Mouse (Mus musculus) gastrocnemius, adult 18-20 months (tissue): ENCODE data around the gene Zfp821. TPM values are rescaled to one million over a fixed set of nuclear protein-coding genes. Genes with fewer than 3 reads are reported as not detected.

Experiments
- DNase-seq: peaks from one replicate; pipeline ENCODE4 v3.0.0; 2021; ENCODE audit warnings: low spot score
- long read RNA-seq, 2 experiments: library from polyadenylated mRNA; stranded (forward); transcript quantifications; one replicate each; pipeline ENCODE4 v2.0.0; 2021
- total RNA-seq, 2 experiments: library from RNA; stranded (reverse); gene quantifications; 2 replicates each; pipeline ENCODE4 v1.2.3; 2021

The Zfp821 gene
- 1 to 10 TPM; 3.6 to 5.6 TPM for total RNA-seq
- long read RNA-seq, experiment 1, partial matches to known transcripts, result 1 of 10 reads
- long read RNA-seq, experiment 1, other reads (novel, unspliced or antisense), result 6 of 10 reads
- long read RNA-seq, experiment 2, partial matches to known transcripts, result 0 of 3 reads
- long read RNA-seq, experiment 2, other reads (novel, unspliced or antisense), result 1 of 3 reads

DNA sequence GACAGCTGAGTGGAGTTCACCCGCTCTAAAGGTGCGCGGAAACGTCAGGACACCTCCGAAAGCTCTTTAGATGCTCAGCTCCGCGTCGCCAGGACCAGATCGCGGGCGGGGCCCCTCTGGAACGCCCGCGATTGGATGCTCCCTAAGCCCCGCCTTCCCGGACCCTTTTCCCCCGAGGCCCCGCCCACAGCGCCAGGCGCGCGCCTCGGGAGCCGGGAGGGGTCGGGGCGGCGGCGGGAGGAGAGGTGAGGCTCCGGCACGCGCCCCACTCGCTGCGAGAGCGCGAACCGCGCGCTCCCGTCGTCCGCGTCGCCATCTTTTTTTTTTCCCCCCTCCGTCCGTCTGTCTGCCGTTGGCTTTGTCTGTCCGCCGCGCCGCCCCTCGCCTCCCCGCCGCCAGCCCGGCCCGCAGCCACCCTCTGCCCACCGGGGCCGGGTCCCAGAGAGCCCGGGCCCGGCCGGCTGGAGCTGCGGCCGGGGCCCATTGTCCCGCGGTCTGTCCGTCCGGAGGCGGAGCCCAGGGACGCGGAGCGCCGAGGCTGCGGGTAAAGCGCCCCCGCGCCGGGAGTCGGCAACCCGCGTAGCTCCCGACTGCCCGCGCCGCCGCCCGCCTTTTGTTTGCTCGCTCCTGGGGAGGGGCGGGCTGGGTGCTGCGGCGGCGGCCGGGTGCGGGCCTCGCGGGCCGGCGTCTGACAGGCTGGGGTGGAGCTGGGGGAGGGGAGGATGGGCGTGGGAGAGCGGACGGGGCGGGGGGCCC lies at the start of gene Zfp821:
TSS of gene Zfp821 (plus strand) at position 227 of the 756 bp plus-strand sequence.
- peak; percentile 92 for DNase-seq

- DNase-seq, result no peak
Measured at GRCm38 (mm10) chr8:109656860-109657259, 48.5 kb upstream of the Zfp821 start.

DNA sequence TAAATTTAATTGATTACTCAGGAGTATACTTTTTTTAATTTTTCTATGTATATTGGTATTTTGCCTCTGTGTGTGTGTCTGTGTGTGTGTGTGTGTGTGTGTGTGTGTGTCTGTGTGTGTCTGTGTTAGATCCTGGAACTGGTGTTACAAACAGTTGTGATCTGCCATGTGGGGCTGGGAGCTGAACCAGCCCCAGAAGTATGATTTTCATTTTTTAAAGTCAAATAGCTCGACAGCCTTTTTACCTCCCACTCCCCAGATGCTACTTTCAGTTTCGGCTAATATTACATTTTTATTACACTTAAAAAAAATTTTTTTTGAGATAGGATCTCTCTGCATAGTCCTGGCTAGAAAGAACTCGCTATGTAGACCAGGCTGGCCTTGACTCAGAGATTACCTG lies 43.0 kb upstream of the Zfp821 start:
- DNase-seq, result no peak

GRCm38 (mm10) chr8:109666616-109667015 lies 38.7 kb upstream of the Zfp821 start:
- DNase-seq, result no peak

- no peak for DNase-seq
Measured at GRCm38 (mm10) chr8:109672656-109673055, 32.7 kb upstream of the Zfp821 start.

DNA sequence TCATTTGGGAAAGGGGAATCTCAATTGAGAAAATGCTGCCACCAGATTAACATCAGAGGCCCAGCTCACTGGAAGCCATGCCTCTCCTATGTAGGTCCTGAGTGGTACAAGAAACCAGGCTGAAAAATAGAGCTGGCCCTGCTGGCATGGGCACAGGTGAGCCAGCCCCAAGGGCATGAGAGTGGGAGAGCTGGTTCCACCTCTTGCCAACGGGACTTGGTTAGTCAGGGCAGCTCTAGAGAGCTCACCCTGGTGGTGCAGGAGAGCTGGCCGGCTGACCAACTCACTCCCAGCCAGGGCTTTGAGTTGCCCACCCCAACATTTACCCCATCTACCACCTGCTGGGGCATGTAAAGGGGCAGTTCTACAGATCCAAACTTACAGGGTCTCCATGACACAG lies 31.8 kb upstream of the Zfp821 start:
- no peak for DNase-seq

DNA sequence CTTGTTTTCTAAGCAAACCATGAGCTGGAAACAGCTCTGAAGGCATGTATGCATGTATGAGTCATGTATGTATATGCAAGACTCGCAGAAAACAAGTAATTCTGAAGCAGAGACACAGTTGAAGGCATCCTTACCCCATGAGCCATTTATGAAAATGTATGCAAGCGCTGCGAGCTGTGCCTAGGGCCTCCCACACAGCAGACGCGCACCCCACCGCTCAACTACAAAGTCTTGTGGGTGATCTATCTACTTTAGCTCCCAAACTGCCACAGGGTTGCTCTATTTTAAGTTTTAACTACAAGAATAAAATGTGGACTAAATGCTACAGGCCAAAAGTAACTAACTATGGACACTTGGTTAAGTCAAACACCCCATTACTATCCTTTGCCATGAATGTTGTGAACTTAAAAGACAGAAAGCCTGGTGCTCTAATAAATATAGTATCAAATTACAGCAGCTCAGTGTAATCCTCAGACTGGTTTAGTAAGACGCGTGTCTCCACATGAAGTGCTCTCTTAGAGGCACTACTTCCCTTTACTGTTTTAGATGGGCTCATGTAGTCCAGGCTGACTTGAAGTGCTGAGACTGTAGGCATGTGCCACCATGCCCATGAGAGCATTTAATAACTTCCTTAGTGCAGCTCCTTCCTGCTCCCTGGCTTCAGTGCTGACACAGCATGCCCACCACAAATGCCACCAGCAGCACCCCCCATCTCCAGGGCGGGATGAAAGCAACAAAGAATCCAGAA lies 29.3 kb upstream of the Zfp821 start:
- no peak for DNase-seq

DNA sequence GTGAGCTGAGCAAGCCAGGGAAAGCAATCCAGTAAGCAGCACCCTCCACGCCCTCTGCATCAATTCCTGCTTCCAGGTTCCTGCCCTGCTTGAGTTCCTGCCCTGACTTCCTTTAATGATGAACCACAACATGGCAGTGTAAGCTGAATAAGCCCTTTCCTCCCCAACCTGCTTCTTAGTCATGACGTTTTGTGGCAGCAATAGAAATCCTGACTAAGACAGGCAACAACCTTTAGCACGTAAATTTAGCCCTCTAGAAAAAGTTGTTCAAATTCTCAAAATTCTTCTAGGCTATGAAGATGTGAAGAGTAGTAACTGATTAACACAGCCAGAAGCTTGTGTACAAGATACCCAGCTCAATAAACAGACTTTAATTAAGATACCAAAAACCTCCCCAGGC lies 23.8 kb upstream of the Zfp821 start:
- no peak for DNase-seq

DNA sequence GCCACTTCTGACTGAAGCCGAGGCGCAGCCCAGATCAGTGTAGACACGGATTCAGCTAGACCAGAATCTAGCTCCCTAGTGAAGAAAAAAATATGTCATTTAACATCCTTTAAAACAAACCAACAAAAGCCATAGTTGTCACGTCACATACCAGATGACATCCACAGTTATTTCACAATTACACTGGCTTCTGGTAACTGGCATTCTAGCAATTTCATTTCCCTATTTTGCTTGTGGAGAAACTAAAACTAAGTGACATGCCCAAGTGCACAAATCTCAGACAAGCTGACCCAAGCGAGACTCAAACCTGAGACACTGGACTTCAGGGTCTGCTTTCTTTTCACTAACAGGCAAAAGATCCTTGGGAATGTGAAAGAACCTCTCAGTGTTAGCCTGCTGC lies 23.2 kb upstream of the Zfp821 start:
- no peak for DNase-seq

- DNase-seq, result no peak
Measured at GRCm38 (mm10) chr8:109687248-109687647, 18.1 kb upstream of the Zfp821 start.

- no peak for DNase-seq
Measured at GRCm38 (mm10) chr8:109691769-109692168, 13.6 kb upstream of the Zfp821 start.

GRCm38 (mm10) chr8:109692443-109693145 lies 12.8 kb upstream of the Zfp821 start:
- DNase-seq, result no peak

- DNase-seq, result peak; percentile 99
Measured at GRCm38 (mm10) chr8:109693146-109693900, 12.0 kb upstream of the Zfp821 start, which contains the start of gene Ist1. Gene Ist1, minus strand, starts transcription at chr8:109693260.

DNA sequence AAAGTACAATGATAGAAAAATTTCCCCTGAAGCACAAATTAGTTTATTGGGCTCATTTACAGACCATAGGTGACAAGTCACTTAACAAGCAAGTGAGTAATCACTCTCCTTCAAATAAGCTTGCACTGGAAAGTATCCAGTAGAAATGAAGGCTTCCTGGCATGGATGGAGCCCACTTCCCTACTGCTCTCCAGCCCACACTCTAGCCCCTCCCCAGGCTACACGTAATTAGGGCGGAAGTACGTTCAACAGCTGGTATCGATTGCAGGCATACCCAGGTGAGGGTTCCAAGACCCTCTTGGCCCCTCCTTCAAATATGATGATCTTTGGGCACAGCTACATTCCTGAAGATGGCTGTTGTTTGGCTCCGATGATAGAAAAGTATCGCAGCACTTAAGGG lies 11.2 kb upstream of the Zfp821 start:
- DNase-seq, result no peak

DNA sequence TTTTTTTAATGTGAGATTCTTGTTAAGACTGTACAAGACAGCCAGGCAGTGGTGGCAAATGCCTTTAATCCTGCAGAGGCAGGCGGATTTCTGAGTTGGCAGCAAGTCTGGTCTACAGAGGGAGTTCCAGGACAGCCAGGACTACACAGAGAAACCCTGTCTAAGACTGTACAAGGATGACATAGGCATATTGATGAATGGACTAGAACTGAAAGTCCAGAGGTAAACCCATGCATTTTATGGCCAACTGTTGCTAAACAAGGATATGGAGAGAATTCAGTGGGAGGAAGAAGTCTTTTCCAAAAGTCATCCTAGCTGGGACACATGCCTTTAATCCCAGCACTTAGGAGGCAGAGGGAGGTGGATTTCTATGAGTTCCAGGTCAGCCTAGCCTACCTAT lies 7.6 kb upstream of the Zfp821 start:
- no peak for DNase-seq

GRCm38 (mm10) chr8:109698477-109698876 lies 6.9 kb upstream of the Zfp821 start:
- DNase-seq, result no peak

DNA sequence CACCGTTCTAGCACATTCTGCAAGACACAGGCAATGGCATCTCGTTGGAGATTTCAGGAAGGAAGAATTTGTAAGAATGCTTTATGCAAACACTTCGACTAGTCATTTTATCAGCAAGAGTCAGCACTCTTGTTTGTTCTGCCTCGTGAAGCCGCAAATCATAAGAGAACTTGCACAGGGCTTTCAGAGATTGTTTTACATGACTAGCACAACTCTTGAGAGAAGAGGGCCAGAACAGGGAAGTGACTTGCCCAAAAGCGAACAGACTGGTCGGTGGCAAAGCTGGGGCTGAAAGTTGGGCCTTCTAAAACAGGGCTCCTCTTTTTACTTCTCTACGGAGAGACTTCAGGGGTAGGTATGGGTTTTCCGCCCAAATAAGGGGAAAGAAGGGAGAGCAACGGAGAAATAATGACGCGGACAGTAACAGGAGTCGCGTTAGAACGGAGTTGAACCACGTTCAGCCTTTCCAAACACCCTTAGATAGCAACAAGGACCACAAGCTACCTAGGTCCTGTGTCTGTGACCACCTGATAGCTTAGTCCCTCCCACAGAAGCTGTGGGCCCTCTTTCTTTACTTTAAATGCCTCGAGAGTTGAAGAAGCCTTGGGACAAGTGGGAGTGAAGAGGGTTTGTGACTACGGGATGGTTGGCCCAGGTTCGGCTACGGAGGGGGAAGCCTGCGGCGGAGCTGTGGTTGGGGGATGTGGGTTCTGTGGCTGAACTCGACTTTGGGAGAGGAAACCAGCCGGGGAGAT lies 604 bp upstream of the Zfp821 start:
- no peak for DNase-seq

DNA sequence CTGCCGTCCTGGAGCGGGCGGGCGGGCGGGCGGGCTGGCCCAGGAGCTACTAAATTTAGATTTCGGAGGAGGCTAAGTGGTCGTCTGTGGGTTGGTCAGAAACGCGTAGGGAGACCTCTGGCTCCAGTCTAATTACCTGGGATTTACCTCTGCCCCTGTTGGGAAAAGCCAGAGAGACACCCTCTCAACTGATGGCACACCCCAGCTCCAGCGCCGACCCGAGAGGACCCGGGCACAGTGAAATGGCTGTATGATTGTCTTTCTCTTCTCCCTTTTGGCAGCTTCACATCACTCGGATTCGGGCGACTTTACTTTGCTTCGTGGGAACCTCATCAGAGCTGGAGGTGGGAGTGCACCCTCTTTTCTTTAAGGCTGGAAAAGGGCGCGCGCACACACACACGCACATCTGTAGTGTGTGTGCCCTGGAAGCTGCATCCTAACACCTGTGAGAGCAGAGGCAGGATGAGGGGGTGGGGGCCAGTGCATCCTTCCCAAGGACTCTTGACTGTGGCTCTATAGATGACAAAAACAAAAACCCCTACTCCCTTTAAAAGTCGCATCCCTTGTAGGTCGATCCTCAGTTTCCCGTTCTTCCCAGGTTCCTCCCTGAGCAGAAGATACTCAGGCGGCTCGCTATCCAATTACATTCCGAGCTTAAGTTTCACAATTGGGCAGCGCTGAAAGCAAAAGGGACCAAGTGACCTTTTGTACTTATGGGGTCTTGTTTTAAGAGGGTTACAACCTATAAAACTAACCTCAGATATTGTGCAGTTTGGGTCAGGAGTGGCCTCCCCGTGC lies 929 bp downstream of the Zfp821 start:
- DNase-seq, result no peak

- DNase-seq, result peak; percentile 77
Measured at GRCm38 (mm10) chr8:109706874-109707237, 1.5 kb downstream of the Zfp821 start.

DNA sequence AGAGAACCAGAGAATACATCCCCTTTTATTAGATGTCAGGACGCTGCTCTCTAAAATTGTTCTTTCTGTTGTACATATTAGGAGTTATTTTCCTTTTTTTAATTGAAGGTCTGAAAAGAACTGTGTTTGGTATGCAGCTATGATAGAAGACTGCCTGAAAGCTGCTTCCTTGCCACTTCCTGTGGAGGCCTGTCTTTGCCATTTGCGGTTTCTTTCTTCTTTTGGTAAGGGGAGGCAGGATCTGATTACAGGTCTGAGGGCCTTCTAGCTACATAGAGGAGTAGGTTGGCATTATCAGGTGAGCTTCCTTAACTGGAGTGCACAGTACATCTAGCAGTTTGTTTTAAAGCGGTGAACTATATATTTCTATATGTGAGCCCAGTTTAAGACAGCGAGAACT lies 2.6 kb downstream of the Zfp821 start:
- no peak for DNase-seq
